Mouse (Mus musculus) C2C12 (cell line): ENCODE data around the gene Tubb2b. TPM values are rescaled to one million over a fixed set of nuclear protein-coding genes. Genes with fewer than 3 reads are reported as not detected.

Experiments
- H3K27me3 ChIP-seq: one replicate; pipeline ENCODE4 v1.6.1; 2011; ENCODE audit not compliant: control insufficient read depth, insufficient read depth, insufficient read length
- H3K36me3 ChIP-seq: one replicate; pipeline ENCODE4 v1.6.1; 2011; ENCODE audit not compliant: control insufficient read depth, insufficient read depth
- H3K4me3 ChIP-seq: one replicate; pipeline ENCODE4 v1.5.1; 2011; ENCODE audit warnings: mild to moderate bottlenecking, control low read depth; ENCODE audit not compliant: poor library complexity, insufficient read depth, severe bottlenecking
- H3K79me2 ChIP-seq: one replicate; pipeline ENCODE4 v1.6.1; 2011; ENCODE audit not compliant: control insufficient read depth, insufficient read depth
- H3K79me3 ChIP-seq: one replicate; pipeline ENCODE4 v1.6.1; 2011; ENCODE audit warnings: low read depth, control low read depth
- H3ac ChIP-seq: one replicate; pipeline ENCODE3; 2011; ENCODE audit warnings: low read depth; ENCODE audit not compliant: control insufficient read depth, insufficient read length
- CEBPB ChIP-seq: IDR thresholded peaks from one replicate; pipeline ENCODE4 v1.6.1; 2011; ENCODE audit warnings: low read depth, mild to moderate bottlenecking, control low read depth, moderate library complexity
- CTCF ChIP-seq: IDR thresholded peaks from one replicate; pipeline ENCODE4 v1.5.1; 2011; ENCODE audit not compliant: control insufficient read depth, insufficient read depth, insufficient read length
- FOSL1 ChIP-seq: IDR thresholded peaks from one replicate; pipeline ENCODE4 v1.8.0; 2011; ENCODE audit warnings: mild to moderate bottlenecking, low read length; ENCODE audit not compliant: poor library complexity, insufficient read depth, severe bottlenecking
- MAX ChIP-seq: IDR thresholded peaks from one replicate; pipeline ENCODE4 v1.6.1; 2011; ENCODE audit warnings: mild to moderate bottlenecking, control low read depth
- MYOD1 ChIP-seq: IDR thresholded peaks from one replicate; pipeline ENCODE4 v1.6.1; 2011; ENCODE audit warnings: low read depth; ENCODE audit not compliant: control insufficient read depth, insufficient read length
- MYOG ChIP-seq: IDR thresholded peaks from one replicate; pipeline ENCODE4 v1.6.1; 2011; ENCODE audit not compliant: control insufficient read depth, insufficient read length; ENCODE audit errors: extremely low read depth
- USF1 ChIP-seq: IDR thresholded peaks from one replicate; pipeline ENCODE4 v1.6.1; 2011; ENCODE audit warnings: low read depth, mild to moderate bottlenecking, control low read depth, moderate library complexity
- polyA plus RNA-seq: library from polyadenylated mRNA; unstranded; fragments of >200 nt; fragmentation: generic; extraction: Trizol; gene quantifications from one replicate; pipeline ENCODE4 v1.2.1, GENCODE M21; 2012; ENCODE audit warnings: missing spikeins

Tubb2b gene
- polyA plus RNA-seq, 1 experiment: 216 TPM

GRCm38 (mm10) chr13:34101247-34101646, 29.0 kb downstream of the Tubb2b start:
- Histone ChIP-seq H3K27me3 (no peaks in the 10 kb centered on the region), H3K36me3 (no peaks in the 10 kb centered on the region), H3K79me3 (no peaks in the 10 kb centered on the region), H3ac (no peak overlapping the region), H3K79me2 (no peaks in the 10 kb centered on the region), H3K4me3 (no peak overlapping the region)
- TF ChIP-seq CTCF (no peak), FOSL1 (no peak), MAX (no peak), MYOG (no peak), USF1 (no peak), MYOD1 (no peak), CEBPB (no peak)

GRCm38 (mm10) chr13:34100733-34101132, 29.5 kb downstream of the Tubb2b start:
- no peak for TF ChIP-seq MYOG
- no peak for TF ChIP-seq MYOD1
- no peak for TF ChIP-seq CEBPB
- no peak for TF ChIP-seq USF1
- TF ChIP-seq FOSL1: no peak
- no peak for TF ChIP-seq MAX
- TF ChIP-seq CTCF: no peak
- Histone ChIP-seq H3ac (no peak overlapping the region), H3K27me3 (no peaks in the 10 kb centered on the region), H3K36me3 (no peaks in the 10 kb centered on the region), H3K4me3 (no peak overlapping the region), H3K79me2 (no peaks in the 10 kb centered on the region), H3K79me3 (no peaks in the 10 kb centered on the region)

GRCm38 (mm10) chr13:34097086-34097485, 33.2 kb downstream of the Tubb2b start:
- Histone ChIP-seq H3K27me3 (no peaks in the 10 kb centered on the region), H3K79me3 (no peaks in the 10 kb centered on the region), H3ac (no peak overlapping the region), H3K36me3 (no peaks in the 10 kb centered on the region), H3K79me2 (no peaks in the 10 kb centered on the region), H3K4me3 (no peak overlapping the region)
- TF ChIP-seq MYOG: no peak

- Histone ChIP-seq H3K27me3 (no peaks in the 10 kb centered on the region), H3K79me2 (no peaks in the 10 kb centered on the region), H3ac (no peak overlapping the region), H3K36me3 (no peaks in the 10 kb centered on the region), H3K4me3 (no peak overlapping the region), H3K79me3 (no peaks in the 10 kb centered on the region)
- no peak for TF ChIP-seq CEBPB
- TF ChIP-seq MYOG: no peak
- TF ChIP-seq MYOD1: no peak
- TF ChIP-seq MAX: no peak
- TF ChIP-seq CTCF: no peak
- TF ChIP-seq USF1: no peak
Observed at GRCm38 (mm10) chr13:34096455-34096854, 33.8 kb downstream of the Tubb2b start.

GRCm38 (mm10) chr13:34095542-34096435, 34.5 kb downstream of the Tubb2b start:
- TF ChIP-seq MYOD1: no peak
- TF ChIP-seq CEBPB: no peak
- no peak for TF ChIP-seq MYOG
- TF ChIP-seq MAX: no peak
- TF ChIP-seq CTCF: no peak
- TF ChIP-seq USF1: no peak
- TF ChIP-seq FOSL1: no peak
- H3K36me3 ChIP-seq: no peaks in the 10 kb centered on the region
- H3K4me3 ChIP-seq: no peak overlapping the region
- H3K79me3 ChIP-seq: no peaks in the 10 kb centered on the region
- H3K79me2 ChIP-seq: no peaks in the 10 kb centered on the region
- no peak overlapping the region for H3ac ChIP-seq
- no peaks in the 10 kb centered on the region for H3K27me3 ChIP-seq

GRCm38 (mm10) chr13:34089358-34089757, 40.9 kb downstream of the Tubb2b start:
- TF ChIP-seq MAX (no peak), FOSL1 (no peak), MYOD1 (no peak), CTCF (no peak), CEBPB (no peak), USF1 (no peak), MYOG (no peak)
- Histone ChIP-seq H3K79me3 (no peaks in the 10 kb centered on the region), H3K36me3 (no peaks in the 10 kb centered on the region), H3K4me3 (no peak overlapping the region), H3ac (no peak overlapping the region), H3K27me3 (no peaks in the 10 kb centered on the region), H3K79me2 (no peaks in the 10 kb centered on the region)
